Mouse (Mus musculus): ENCODE measurements at regions not wholly inside any gene's neighbourhood (a gene's known extent, or its start where the extent isn't known, plus 50 kb on each side); places are given as distances from the start of the nearest gene placed in this dataset.

DNA sequence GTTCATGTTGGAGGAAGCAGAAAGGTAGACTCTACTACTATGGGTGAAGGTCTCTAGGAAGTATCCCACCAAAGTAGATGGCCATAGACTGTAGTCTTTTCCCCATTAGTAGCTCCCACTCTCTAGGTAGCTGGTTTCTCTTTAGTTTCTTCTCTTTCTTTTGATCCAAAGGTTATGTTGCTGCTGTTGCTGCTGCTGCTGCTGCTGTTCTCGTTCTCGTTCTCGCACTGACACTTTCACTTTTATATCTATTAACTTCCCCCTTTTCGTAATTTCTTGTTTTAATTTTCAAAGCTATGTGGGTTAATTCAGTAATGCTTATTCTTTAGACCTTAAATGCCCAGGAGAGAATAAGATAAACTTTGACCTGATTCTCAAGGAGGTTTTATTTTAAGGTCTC lies 58.3 kb downstream of the Tmem100 start:
- Histone ChIP-seq H3K27me3 (ENCODE audit: control insufficient read depth, insufficient read depth, low read length) (no peaks in the 10 kb centered on the region), H3K4me2 (replicated peaks) (no peak overlapping the region), H3K4me3 (replicated peaks; ENCODE audit: low read length) (no peak overlapping the region), H3K27ac (no peak overlapping the region), H3K9me3 (ENCODE audit: control insufficient read depth, low read length) (no peaks in the 10 kb centered on the region), H3K9ac (no peak overlapping the region), H3K36me3 (replicated peaks; ENCODE audit: control insufficient read depth, insufficient read depth) (no peaks in the 10 kb centered on the region), H3K4me1 (replicated peaks; ENCODE audit: control insufficient read depth, insufficient read depth, low read length) (no peaks in the 10 kb centered on the region)
- ATAC-seq (ENCODE audit: low FRiP score) (no peak), DNase-seq (ENCODE audit: low spot score) (no peak)
- WGBS: 96% methylated on average over 4 of the region's 4 CpGs

GRCm38 (mm10) chr11:90094052-90094451 lies 63.9 kb downstream of the Tmem100 start:
- H3K27ac ChIP-seq: no peak overlapping the region

DNA sequence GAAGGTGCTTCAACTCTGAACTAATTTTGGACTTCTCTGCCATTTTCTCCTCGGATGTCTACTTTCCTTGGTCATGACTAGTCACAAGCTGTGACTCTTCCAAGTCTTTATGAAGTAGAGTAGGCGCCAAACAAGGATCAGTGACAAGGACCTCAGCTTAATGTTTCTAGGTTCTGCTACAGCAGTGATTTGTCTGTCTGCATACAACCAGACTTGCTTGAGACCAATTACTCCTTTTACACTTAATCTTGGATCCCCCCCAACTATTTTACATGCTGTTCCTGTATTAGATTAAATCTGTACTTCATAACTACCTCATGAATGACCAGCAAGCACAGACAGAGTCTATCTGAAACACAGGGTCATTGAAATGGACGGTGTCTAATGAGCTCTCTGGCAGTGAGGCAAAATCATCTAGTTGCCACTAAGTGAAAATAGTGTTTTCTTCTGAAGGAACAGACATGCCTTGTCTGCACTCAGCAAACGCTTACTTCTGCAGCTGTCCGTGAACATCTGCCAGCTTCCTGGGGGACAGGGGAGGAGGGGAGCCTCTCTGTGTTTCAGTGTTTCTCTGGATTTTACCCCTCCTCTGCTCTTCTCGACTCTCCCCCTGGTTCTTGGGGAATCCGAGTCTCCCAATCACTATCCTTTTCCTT lies 64.7 kb downstream of the Tmem100 start:
- H3K4me2 ChIP-seq (replicated peaks): no peak overlapping the region
- H3K27me3 ChIP-seq (ENCODE audit: control insufficient read depth, insufficient read depth, low read length): no peaks in the 10 kb centered on the region
- H3K9ac ChIP-seq: no peak overlapping the region
- no peaks in the 10 kb centered on the region for H3K4me1 ChIP-seq (replicated peaks; ENCODE audit: control insufficient read depth, insufficient read depth, low read length)
- no peak overlapping the region for H3K27ac ChIP-seq
- WGBS: 84% methylated on average over 7 of the region's 7 CpGs
- ATAC-seq (ENCODE audit: low FRiP score) (no peak), DNase-seq (ENCODE audit: low spot score) (no peak)
- no peak overlapping the region for H3K4me3 ChIP-seq (replicated peaks; ENCODE audit: low read length)
- H3K36me3 ChIP-seq (replicated peaks; ENCODE audit: control insufficient read depth, insufficient read depth): no peaks in the 10 kb centered on the region
- no peaks in the 10 kb centered on the region for H3K9me3 ChIP-seq (ENCODE audit: control insufficient read depth, low read length)

More at GRCm38 (mm10) chr11:90094052-90094451, 63.9 kb downstream of the Tmem100 start:
- Histone ChIP-seq H3K9me3 (ENCODE audit: control insufficient read depth, low read length) (no peaks in the 10 kb centered on the region), H3K27me3 (ENCODE audit: control insufficient read depth, insufficient read depth, low read length) (no peaks in the 10 kb centered on the region), H3K36me3 (replicated peaks; ENCODE audit: control insufficient read depth, insufficient read depth) (no peaks in the 10 kb centered on the region), H3K4me1 (replicated peaks; ENCODE audit: control insufficient read depth, insufficient read depth, low read length) (no peaks in the 10 kb centered on the region), H3K9ac (no peak overlapping the region), H3K4me2 (replicated peaks) (no peak overlapping the region), H3K4me3 (replicated peaks; ENCODE audit: low read length) (no peak overlapping the region)
- DNase-seq (ENCODE audit: low spot score): no peak
- ATAC-seq (ENCODE audit: low FRiP score): no peak
- WGBS: 89% methylated on average over 7 of the region's 7 CpGs

DNA sequence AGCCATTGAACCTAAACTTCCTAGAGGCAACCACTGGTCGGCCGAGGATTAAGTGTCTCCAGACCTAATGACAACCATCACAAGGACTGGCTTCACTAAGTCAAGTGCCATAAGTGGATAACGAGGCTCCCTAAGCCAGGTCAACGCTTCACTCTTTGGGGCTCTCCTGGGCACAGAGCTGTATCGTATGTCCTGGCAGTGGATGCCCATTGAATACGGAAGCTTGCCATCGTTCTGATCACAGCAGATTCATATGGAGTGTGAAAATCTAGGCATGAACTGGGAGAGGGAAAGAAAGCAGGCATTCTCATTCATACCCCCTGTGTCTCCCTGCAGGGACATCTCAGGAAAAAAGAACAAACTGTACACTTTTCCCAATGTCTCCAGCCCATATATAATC lies 68.3 kb downstream of the Tmem100 start:
- DNase-seq (ENCODE audit: low spot score) (no peak), ATAC-seq (ENCODE audit: low FRiP score) (no peak)
- H3K9ac ChIP-seq: no peak overlapping the region
- H3K27ac ChIP-seq: no peak overlapping the region
- H3K4me1 ChIP-seq (replicated peaks; ENCODE audit: control insufficient read depth, insufficient read depth, low read length): no peaks in the 10 kb centered on the region
- WGBS: 88% methylated on average over 7 of the region's 7 CpGs
- no peaks in the 10 kb centered on the region for H3K27me3 ChIP-seq (ENCODE audit: control insufficient read depth, insufficient read depth, low read length)
- no peaks in the 10 kb centered on the region for H3K36me3 ChIP-seq (replicated peaks; ENCODE audit: control insufficient read depth, insufficient read depth)
- no peak overlapping the region for H3K4me3 ChIP-seq (replicated peaks; ENCODE audit: low read length)
- H3K4me2 ChIP-seq (replicated peaks): no peak overlapping the region
- no peaks in the 10 kb centered on the region for H3K9me3 ChIP-seq (ENCODE audit: control insufficient read depth, low read length)

- H3K4me2 ChIP-seq (replicated peaks): no peak overlapping the region
- H3K27me3 ChIP-seq (ENCODE audit: control insufficient read depth, insufficient read depth, low read length): no peaks in the 10 kb centered on the region
Measured at GRCm38 (mm10) chr11:90099178-90099577, 69.0 kb downstream of the Tmem100 start.

GRCm38 (mm10) chr11:90100161-90100560 lies 70.0 kb downstream of the Tmem100 start:
- no peak overlapping the region for H3K4me3 ChIP-seq (replicated peaks; ENCODE audit: low read length)
- no peak overlapping the region for H3K27ac ChIP-seq
- DNase-seq (ENCODE audit: low spot score) (no peak), ATAC-seq (ENCODE audit: low FRiP score) (no peak)
- H3K9me3 ChIP-seq (ENCODE audit: control insufficient read depth, low read length): no peaks in the 10 kb centered on the region
- no peaks in the 10 kb centered on the region for H3K27me3 ChIP-seq (ENCODE audit: control insufficient read depth, insufficient read depth, low read length)
- no peaks in the 10 kb centered on the region for H3K36me3 ChIP-seq (replicated peaks; ENCODE audit: control insufficient read depth, insufficient read depth)
- H3K4me1 ChIP-seq (replicated peaks; ENCODE audit: control insufficient read depth, insufficient read depth, low read length): no peaks in the 10 kb centered on the region
- WGBS: 78% methylated on average over 2 of the region's 2 CpGs
- no peak overlapping the region for H3K9ac ChIP-seq
- no peak overlapping the region for H3K4me2 ChIP-seq (replicated peaks)

More at GRCm38 (mm10) chr11:90099178-90099577, 69.0 kb downstream of the Tmem100 start:
- no peak overlapping the region for H3K4me3 ChIP-seq (replicated peaks; ENCODE audit: low read length)
- H3K9ac ChIP-seq: no peak overlapping the region
- H3K36me3 ChIP-seq (replicated peaks; ENCODE audit: control insufficient read depth, insufficient read depth): no peaks in the 10 kb centered on the region
- DNase-seq (ENCODE audit: low spot score) (no peak), ATAC-seq (ENCODE audit: low FRiP score) (no peak)
- 57% methylated on average over 1 of the region's 1 CpGs for WGBS
- no peak overlapping the region for H3K27ac ChIP-seq
- H3K9me3 ChIP-seq (ENCODE audit: control insufficient read depth, low read length): no peaks in the 10 kb centered on the region
- H3K4me1 ChIP-seq (replicated peaks; ENCODE audit: control insufficient read depth, insufficient read depth, low read length): no peaks in the 10 kb centered on the region

DNA sequence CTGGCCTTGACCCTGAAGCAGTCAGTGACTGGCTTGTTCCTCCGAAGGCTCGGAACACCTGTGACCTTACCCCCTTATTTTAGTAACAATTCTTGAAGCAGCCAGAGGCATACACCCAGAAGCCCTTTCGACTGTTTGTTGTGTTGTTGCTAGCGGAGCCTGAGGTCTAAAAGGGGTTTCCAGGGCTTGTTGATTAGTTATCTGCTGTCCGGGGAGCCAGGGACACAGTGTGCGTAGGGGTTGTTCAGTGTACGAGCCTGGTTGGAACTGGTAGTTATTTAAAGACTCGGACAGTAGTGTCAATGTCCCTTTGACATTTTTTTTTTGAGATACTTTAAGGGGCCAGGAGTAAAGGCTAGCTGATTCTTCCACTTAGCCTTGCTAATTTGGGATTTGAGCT lies 71.1 kb downstream of the Tmem100 start:
- WGBS: 87% methylated on average over 8 of the region's 8 CpGs
- no peaks in the 10 kb centered on the region for H3K36me3 ChIP-seq (replicated peaks; ENCODE audit: control insufficient read depth, insufficient read depth)
- H3K4me1 ChIP-seq (replicated peaks; ENCODE audit: control insufficient read depth, insufficient read depth, low read length): no peaks in the 10 kb centered on the region
- ATAC-seq (ENCODE audit: low FRiP score): no peak
- no peak overlapping the region for H3K4me2 ChIP-seq (replicated peaks)
- no peak overlapping the region for H3K9ac ChIP-seq
- no peak overlapping the region for H3K27ac ChIP-seq
- no peaks in the 10 kb centered on the region for H3K9me3 ChIP-seq (ENCODE audit: control insufficient read depth, low read length)
- H3K4me3 ChIP-seq (replicated peaks; ENCODE audit: low read length): no peak overlapping the region
- no peaks in the 10 kb centered on the region for H3K27me3 ChIP-seq (ENCODE audit: control insufficient read depth, insufficient read depth, low read length)
- no peak for DNase-seq (ENCODE audit: low spot score)

- Histone ChIP-seq H3K36me3 (replicated peaks; ENCODE audit: control insufficient read depth, insufficient read depth) (no peaks in the 10 kb centered on the region), H3K27ac (no peak overlapping the region), H3K9me3 (ENCODE audit: control insufficient read depth, low read length) (no peaks in the 10 kb centered on the region), H3K9ac (no peak overlapping the region), H3K4me1 (replicated peaks; ENCODE audit: control insufficient read depth, insufficient read depth, low read length) (peaks cover 6% of the 10 kb centered on the region), H3K27me3 (ENCODE audit: control insufficient read depth, insufficient read depth, low read length) (no peaks in the 10 kb centered on the region), H3K4me3 (replicated peaks; ENCODE audit: low read length) (no peak overlapping the region), H3K4me2 (replicated peaks) (no peak overlapping the region)
- no peak for ATAC-seq (ENCODE audit: low FRiP score)
- 70% methylated on average over 12 of the region's 12 CpGs for WGBS
- DNase-seq (ENCODE audit: low spot score): no peak
Measured at GRCm38 (mm10) chr11:90106063-90106798, 76.1 kb downstream of the Tmem100 start.

GRCm38 (mm10) chr11:90109681-90110111 lies 77.8 kb upstream of the Gm45716 start:
- DNase-seq (ENCODE audit: low spot score): no peak

More at GRCm38 (mm10) chr11:90109681-90110111, 77.8 kb upstream of the Gm45716 start:
- H3K9ac ChIP-seq: no peak overlapping the region
- H3K4me2 ChIP-seq (replicated peaks): no peak overlapping the region
- no peaks in the 10 kb centered on the region for H3K9me3 ChIP-seq (ENCODE audit: control insufficient read depth, low read length)
- no peaks in the 10 kb centered on the region for H3K36me3 ChIP-seq (replicated peaks; ENCODE audit: control insufficient read depth, insufficient read depth)
- H3K27me3 ChIP-seq (ENCODE audit: control insufficient read depth, insufficient read depth, low read length): no peaks in the 10 kb centered on the region
- WGBS: 9% methylated on average over 2 of the region's 2 CpGs
- ATAC-seq (ENCODE audit: low FRiP score): peak; percentile 21; the same call in 1 of the 2 replicates
- no peak overlapping the region for H3K4me3 ChIP-seq (replicated peaks; ENCODE audit: low read length)
- H3K27ac ChIP-seq: peak overlapping the region; percentile 53; the same call in 1 of the 2 replicates
- H3K4me1 ChIP-seq (replicated peaks; ENCODE audit: control insufficient read depth, insufficient read depth, low read length): peaks cover 6% of the 10 kb centered on the region
